Mouse (Mus musculus) regulatory T cell (primary cell): Measurements from ENCODE around the gene Zfp865.

ENCODE experiments used
- in situ Hi-C: fragments of 300-600 bp; cut with MboI, MseI; formaldehyde crosslinking; loops from one replicate; pipeline ENCODE4 v1.15.1; 2025; ENCODE audit warnings: high pct_unique_total_duplicates

Gene Zfp865

DNA sequence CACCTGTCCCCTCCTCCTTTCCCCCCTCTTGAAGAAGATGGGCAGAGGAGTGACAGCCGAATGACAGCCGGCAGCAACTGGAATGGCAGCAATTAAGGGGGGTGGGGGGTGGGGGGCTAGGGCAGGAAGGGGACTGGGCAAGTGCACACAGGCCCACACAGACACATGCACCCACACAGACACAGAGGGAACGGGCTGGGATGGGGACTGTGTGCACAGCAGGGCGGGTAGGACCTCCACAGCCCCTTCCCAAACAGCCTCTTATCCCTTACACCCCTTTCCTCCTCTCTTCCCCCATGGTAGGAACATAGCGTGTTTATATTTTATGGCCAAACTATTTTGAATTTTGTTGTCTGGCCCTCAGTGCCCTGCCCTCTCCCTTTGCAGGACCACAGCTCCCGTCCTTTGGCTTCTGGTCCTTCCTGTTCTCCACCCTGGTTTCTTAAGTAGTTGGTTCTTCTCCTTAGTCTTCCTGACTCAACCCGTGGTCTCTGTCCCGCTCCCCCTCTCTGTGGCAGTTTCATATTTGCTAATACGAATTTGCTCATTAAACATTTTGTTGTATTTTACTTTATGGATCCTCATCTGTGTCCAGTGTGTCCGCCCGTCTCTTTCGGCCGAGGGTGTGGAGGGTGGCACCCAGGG, 59.3 kb downstream of the Zfp865 start:
- in situ Hi-C loops = loop anchor here (10.0 kb wide), 1 partner anchor 1105 kb away; no protein-coding TSS in a partner anchor

DNA sequence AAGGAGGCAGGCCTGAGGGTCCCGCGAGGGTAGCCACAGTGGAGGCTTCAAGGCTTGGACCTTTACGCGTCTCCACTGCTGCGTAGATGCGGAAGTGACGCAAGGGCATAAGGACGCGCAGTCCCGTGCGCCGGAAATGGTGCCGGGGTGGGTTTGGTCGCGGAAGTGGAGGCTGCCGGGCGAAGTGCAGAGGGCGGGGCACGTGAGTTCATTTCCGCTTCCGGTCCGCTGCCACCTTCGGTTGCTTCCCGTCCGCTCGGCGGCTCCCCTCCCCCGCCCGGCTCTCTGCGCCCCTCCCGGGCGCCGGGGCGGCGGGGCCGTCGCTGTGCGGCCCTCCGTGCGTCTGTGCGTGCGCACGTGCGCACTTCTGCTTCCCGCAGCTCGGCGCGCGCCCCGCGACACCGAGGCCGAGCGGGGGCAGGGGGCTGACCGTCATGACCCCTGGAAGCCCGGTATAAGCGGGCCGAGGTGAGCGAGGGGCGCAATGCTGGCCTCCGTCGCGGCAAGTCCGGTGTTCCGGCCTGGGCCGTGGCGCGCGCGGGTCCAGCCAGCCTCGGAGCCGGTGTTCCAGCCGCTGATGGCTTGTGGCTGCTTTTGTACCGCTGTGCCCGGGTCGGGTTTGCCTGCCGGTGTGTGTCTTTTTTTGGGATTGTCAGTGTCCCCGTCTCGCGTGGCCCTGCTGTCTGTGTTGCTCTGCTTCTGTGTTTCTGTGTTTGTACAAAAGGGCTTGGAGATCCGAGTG, 60.0 kb downstream of the Zfp865 start, which contains the start of gene Epn1:
TSS of gene Epn1 (plus strand) at position 226 of the 742 bp plus-strand sequence.
- in situ Hi-C loops = loop anchor here (10.0 kb wide), 1 partner anchor 1105 kb away; no protein-coding TSS in a partner anchor

DNA sequence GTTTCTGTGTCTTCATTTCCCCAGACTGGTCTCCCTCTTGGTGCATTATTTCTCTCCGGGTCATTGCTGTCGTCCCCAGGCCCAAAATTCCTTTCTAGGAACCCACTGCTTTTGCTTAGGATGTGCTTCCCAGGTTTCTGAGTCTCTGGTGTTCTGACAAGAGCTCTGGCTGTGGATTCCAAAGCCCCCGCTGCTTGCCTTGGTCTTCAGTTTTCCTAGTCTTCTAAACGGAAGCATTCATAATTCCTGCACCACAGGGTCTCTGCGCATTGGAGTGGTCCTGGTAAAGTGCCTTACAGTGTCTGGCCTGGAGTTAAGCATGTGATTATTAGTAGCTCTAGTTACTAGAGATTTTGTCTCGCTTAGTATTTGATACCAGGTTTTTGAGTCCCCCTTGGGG, 60.6 kb downstream of the Zfp865 start:
- in situ Hi-C loops = loop anchor here (10.0 kb wide), 1 partner anchor 1104 kb away; no protein-coding TSS in a partner anchor

DNA sequence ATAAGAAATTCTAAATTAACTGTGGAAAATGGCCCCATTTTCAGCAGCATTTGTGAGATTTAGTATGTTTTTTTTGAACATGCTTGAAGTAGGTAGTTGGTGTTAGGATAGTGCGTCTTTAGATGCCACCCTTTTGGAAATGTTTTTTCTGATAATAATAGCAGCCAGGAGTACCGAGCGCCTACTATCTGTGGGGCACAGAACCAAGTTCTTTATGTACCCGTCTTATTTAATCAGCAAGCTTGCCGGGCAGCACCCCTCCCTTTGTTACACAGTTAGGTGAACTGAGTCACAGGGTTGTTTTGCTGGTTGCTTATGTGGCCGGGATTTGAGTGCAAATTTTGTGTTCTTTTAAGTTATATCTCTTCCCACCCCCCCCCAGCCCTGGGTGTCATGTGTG, 61.1 kb downstream of the Zfp865 start:
- in situ Hi-C loops = loop anchor here (10.0 kb wide), 1 partner anchor 1104 kb away; no protein-coding TSS in a partner anchor

DNA sequence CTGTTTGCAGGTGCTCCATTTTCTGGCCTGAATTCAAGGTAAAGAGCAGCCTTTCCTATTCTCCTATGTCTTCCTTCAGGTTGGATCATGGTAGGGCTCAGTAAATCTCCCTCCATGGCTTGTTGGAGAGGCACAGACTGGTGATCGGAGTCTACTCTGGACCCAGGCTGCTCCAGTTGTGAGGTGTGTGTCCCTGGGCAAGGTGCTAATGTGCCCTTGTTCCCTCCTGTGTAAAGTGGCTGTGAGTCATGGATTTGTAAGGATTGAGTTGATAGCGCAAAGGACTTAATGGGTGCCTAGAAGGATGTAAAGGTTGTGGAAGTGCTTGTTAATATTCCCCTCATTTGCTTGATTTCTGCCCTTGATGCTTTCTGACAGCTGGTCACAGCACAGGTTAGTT, 61.8 kb downstream of the Zfp865 start:
- in situ Hi-C loops = loop anchor here (10.0 kb wide), 1 partner anchor 1103 kb away; no protein-coding TSS in a partner anchor

DNA sequence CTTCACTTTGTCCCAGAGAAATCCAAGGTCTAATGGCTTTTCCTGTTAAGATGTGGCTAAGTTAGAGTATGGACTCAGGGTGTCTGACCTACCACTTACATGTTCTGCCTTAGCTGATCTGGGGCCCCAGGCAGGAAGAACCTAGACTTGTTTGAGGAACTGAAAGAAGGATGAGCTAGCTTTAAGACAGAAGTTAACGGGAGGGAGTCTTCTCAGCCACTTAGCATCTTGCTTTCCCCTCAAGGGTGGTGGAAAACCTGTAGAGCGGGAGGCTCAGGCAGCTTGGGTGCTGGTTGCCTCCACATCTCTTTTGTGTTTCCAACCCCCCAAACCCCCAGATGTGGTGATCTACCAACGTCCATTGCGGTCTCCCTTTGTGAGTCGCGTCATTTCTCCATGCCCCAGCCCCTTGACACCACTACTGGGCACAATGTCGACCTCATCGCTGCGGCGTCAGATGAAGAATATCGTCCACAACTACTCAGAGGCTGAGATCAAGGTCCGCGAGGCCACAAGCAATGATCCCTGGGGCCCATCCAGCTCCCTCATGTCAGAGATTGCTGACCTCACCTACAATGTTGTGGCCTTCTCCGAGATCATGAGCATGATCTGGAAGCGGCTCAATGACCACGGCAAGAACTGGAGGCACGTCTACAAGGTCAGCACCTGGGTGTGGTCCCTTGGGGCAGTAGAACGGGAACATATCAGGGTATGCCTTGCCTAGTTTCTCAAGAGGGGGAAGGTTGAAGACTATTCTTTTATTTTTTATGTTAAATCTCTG, 63.3 kb downstream of the Zfp865 start:
- in situ Hi-C loops = loop anchor here (10.0 kb wide), 1 partner anchor 1101 kb away; no protein-coding TSS in a partner anchor

DNA sequence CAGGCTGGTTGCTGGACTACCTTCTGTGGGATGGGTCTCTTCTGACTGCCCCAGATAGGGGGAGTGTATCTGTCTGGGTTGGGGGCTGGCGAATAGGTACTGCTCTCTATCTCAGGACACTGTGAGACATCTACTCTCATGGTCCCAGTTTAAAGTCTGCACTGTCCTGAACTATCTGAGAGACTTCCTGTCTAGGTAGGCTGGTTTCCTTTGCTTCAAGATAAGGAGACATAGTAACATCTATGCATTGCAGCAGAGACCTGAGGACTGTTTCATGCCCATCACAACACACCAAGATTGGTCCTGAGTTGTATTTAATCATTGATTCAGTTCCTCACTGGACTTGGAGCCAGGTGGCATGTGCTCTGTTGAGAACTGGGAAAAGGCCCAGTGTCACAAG, 65.3 kb downstream of the Zfp865 start:
- in situ Hi-C loops = loop anchor here (10.0 kb wide), 1 partner anchor 1099 kb away; no protein-coding TSS in a partner anchor
